Mouse (Mus musculus) lung, postnatal 0 days (tissue): ENCODE measurements around the gene Zfp719. TPM values are rescaled to one million over a fixed set of nuclear protein-coding genes. Genes with fewer than 3 reads are reported as not detected.

Experiments used
- ATAC-seq: fragments of 200-750 bp; cut with Nextera tagmentation; 2 replicates; pipeline ENCODE4 v1.8.0; 2017; ENCODE audit warnings: moderate library complexity
- DNase-seq: peaks from one replicate; pipeline ENCODE4 v3.0.0-alpha.2; 2016; ENCODE audit warnings: low spot score
- H3K27ac ChIP-seq: fragments of 300-500 bp; sonication (generic); 2 replicates; pipeline ENCODE4 v1.5.1; 2014; ENCODE audit warnings: antibody characterized with exemption, mild to moderate bottlenecking, low read length, mixed read lengths
- H3K27me3 ChIP-seq: fragments of 300-500 bp; sonication (generic); replicated peaks from 2 replicates; pipeline ENCODE4 v1.6.1; 2014; ENCODE audit warnings: low read length, mixed read lengths; ENCODE audit not compliant: insufficient read depth
- H3K36me3 ChIP-seq: fragments of 300-500 bp; sonication (generic); 2 replicates; pipeline ENCODE4 v1.6.1; 2014; ENCODE audit warnings: low read length, mixed read lengths; ENCODE audit not compliant: insufficient read depth
- H3K4me1 ChIP-seq: fragments of 300-500 bp; sonication (generic); 2 replicates; pipeline ENCODE4 v1.6.1; 2014; ENCODE audit warnings: antibody characterized with exemption, low read depth, low read length, mixed read lengths; ENCODE audit not compliant: insufficient read depth
- H3K4me2 ChIP-seq: fragments of 300-500 bp; sonication (generic); replicated peaks from 2 replicates; pipeline ENCODE4 v1.6.1; 2014; ENCODE audit warnings: low read depth, mild to moderate bottlenecking, low read length, moderate library complexity, mixed read lengths
- H3K4me3 ChIP-seq: fragments of 300-500 bp; sonication (generic); 2 replicates; pipeline ENCODE4 v1.5.1; 2014; ENCODE audit warnings: low read depth, low read length
- H3K9ac ChIP-seq: fragments of 300-500 bp; sonication (generic); replicated peaks from 2 replicates; pipeline ENCODE4 v1.6.1; 2014; ENCODE audit warnings: low read depth, mild to moderate bottlenecking
- H3K9me3 ChIP-seq: fragments of 300-500 bp; sonication (generic); 2 replicates; pipeline ENCODE4 v1.6.1; 2016; ENCODE audit warnings: low read length, mixed read lengths
- CTCF ChIP-seq: IDR thresholded peaks from 2 replicates; pipeline ENCODE4 v1.5.1; 2016; ENCODE audit warnings: antibody characterized with exemption, mild to moderate bottlenecking
- EP300 ChIP-seq: IDR thresholded peaks from 2 replicates; pipeline ENCODE4 v1.6.1; 2016; ENCODE audit warnings: antibody characterized with exemption, mild to moderate bottlenecking, control low read depth
- WGBS: fragments of 180-500 bp; shearing (Covaris S2); extraction: QIAGEN DNeasy Blood & Tissue Kit; methylation state at CpG from one replicate; pipeline ENCODE4 v1.1.7; 2014; 5-methylcytosine and 5-hydroxymethylcytosine counted together
- polyA plus RNA-seq: library from polyadenylated mRNA; unstranded; fragments of >200 nt; fragmentation: Nextera tagmentation; extraction: Ambion mirVana; gene quantifications from 2 replicates; pipeline ENCODE4 v1.2.1, GENCODE M21; 2015

Gene Zfp719
- 5.7 and 6.0 TPM in 2 replicates for polyA plus RNA-seq

DNA sequence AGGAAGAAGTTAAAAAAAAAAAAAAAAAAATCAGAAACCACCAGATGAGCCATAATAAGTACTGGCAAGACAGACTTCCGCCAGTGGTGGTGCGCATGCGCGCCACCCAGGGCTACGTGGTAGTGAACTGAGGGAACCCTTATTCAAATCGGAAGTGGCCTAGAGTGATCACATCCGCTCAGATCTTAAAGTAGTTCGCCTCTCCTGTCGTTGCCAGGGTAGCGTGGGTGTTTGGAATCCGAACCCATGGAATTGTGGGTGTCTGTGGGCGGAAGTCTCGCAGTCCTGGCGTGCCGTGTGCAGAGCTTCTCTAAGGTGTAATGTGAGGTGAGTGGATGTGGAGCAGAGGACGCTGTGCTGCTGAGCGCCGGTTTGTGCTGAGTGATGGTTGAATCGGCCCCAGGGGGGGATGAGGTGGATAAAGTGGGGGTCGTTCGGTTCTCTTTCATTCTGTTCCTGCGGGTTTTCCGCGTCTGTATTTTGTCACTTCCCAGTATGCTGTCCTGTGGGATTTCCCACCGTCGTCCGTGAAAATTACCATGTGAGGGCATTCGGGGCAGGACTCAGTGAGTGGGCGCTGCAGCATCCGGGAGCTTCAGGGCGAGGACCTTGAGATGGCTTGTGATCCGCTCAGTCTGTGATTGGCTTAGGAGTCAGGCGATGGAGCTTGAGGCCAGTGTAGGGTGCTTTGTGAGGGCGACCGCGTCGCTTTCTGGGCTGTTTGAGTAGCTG is at the start of gene Zfp719:
Gene Zfp719 (plus strand): TSS at position 171 of the 732 bp plus-strand sequence.
- H3K4me3 ChIP-seq: peak within 1 kb of the TSS; percentile 75
- ATAC-seq (peak; percentile 99), DNase-seq (peak; percentile 99)
- peak within 1 kb of the TSS; percentile 46 for H3K9ac ChIP-seq
- no peaks in the 10 kb centered on the region for H3K9me3 ChIP-seq
- peak within 1 kb of the TSS; percentile 77 for H3K4me2 ChIP-seq
- TF ChIP-seq EP300 (peak; percentile 59), CTCF (no peak; the same call in 1 of the 2 replicates)
- H3K36me3 ChIP-seq: peaks cover 3% of the 10 kb centered on the region
- WGBS: 1% methylated on average over 37 of the region's 37 CpGs
- H3K27me3 ChIP-seq: no peaks in the 10 kb centered on the region
- H3K4me1 ChIP-seq: 0 out of 2 replicates have a peak, but pooled peaks cover 3% of the 10 kb centered on the region
- peak within 1 kb of the TSS; percentile 76 for H3K27ac ChIP-seq

GRCm38 (mm10) chr7:43530216-43530785 is 49.1 kb upstream of the Zfp719 start:
- no peaks in the 10 kb centered on the region for H3K4me1 ChIP-seq
- H3K27me3 ChIP-seq: no peaks in the 10 kb centered on the region
- H3K4me3 ChIP-seq: no peak overlapping the region
- ATAC-seq (peak; percentile 58), DNase-seq (peak; percentile 43)
- no peak overlapping the region for H3K4me2 ChIP-seq
- WGBS: 61% methylated on average over 8 of the region's 8 CpGs
- H3K9me3 ChIP-seq: no peaks in the 10 kb centered on the region
- no peak overlapping the region for H3K9ac ChIP-seq
- H3K36me3 ChIP-seq: no peaks in the 10 kb centered on the region
- H3K27ac ChIP-seq: no peak overlapping the region
- TF ChIP-seq CTCF (no peak), EP300 (peak; percentile 74)

GRCm38 (mm10) chr7:43532936-43533505 is 46.4 kb upstream of the Zfp719 start:
- H3K4me1 ChIP-seq: no peaks in the 10 kb centered on the region
- no peak overlapping the region for H3K4me2 ChIP-seq
- ATAC-seq (peak; percentile 53), DNase-seq (peak; percentile 48)
- no peaks in the 10 kb centered on the region for H3K9me3 ChIP-seq
- TF ChIP-seq CTCF (no peak), EP300 (no peak)
- no peaks in the 10 kb centered on the region for H3K27me3 ChIP-seq
- H3K4me3 ChIP-seq: no peak overlapping the region
- H3K27ac ChIP-seq: no peak overlapping the region
- WGBS: 79% methylated on average over 9 of the region's 9 CpGs
- no peak overlapping the region for H3K9ac ChIP-seq
- no peaks in the 10 kb centered on the region for H3K36me3 ChIP-seq

- ATAC-seq (no peak), DNase-seq (peak; percentile 16)
- no peaks in the 10 kb centered on the region for H3K27me3 ChIP-seq
- no peaks in the 10 kb centered on the region for H3K4me1 ChIP-seq
- no peak overlapping the region for H3K9ac ChIP-seq
- H3K36me3 ChIP-seq: no peaks in the 10 kb centered on the region
- no peaks in the 10 kb centered on the region for H3K9me3 ChIP-seq
- H3K4me2 ChIP-seq: no peak overlapping the region
- no peak overlapping the region for H3K27ac ChIP-seq
- 56% methylated on average over 4 of the region's 4 CpGs for WGBS
- no peak overlapping the region for H3K4me3 ChIP-seq
- TF ChIP-seq EP300: no peak
- no peak for TF ChIP-seq CTCF
Observed at GRCm38 (mm10) chr7:43538524-43538923, 40.9 kb upstream of the Zfp719 start.

DNA sequence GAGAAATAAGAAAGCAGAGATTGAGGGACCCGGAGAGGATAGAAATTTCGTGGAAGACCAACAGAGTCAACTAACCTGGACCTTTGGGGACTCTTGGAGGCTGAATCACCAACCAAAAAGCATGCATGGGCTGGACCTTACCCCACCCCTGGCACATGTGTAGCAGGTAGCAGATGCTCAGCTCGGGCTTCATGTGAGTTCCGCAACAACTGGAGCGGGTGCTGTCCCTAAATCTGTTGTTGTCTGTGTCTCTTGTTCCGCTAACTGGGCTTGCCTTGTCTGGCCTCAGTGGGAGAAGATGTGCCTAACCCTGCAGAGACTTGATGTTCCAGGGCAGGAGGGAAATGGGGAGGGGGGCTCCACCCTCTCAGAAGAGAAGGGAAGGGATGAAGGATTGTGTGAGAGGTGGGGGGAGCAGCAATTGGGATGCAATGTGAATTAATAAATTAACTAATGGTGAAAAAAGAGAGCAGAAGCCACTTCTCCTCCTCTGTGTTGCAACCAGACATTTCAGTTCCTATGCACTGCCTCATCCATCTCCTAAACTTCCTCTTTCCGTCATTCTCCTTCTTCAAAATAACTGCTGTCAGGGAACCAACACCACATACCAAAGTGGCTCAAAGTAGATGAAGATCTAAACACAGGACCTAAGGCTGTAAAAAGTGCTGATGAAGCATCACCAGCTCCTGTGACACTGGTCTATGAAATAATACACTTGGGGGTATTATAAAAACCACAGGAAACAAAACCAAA is 35.0 kb upstream of the Zfp719 start, which contains the start of gene Cd33:
Gene Cd33 (minus strand): TSS at position 204 of the 753 bp plus-strand sequence.
- no peak; the same call in 1 of the 2 replicates for ATAC-seq
- TF ChIP-seq EP300 (no peak), CTCF (no peak)
- H3K27me3 ChIP-seq: no peaks in the 10 kb centered on the region
- DNase-seq: peak; percentile 49
- no peak within 1 kb of the TSS for H3K4me2 ChIP-seq
- no peak within 1 kb of the TSS for H3K4me3 ChIP-seq
- H3K36me3 ChIP-seq: no peaks in the 10 kb centered on the region
- H3K27ac ChIP-seq: no peak within 1 kb of the TSS
- 69% methylated on average over 7 of the region's 7 CpGs for WGBS
- H3K9ac ChIP-seq: no peak within 1 kb of the TSS
- H3K4me1 ChIP-seq: no peaks in the 10 kb centered on the region
- no peaks in the 10 kb centered on the region for H3K9me3 ChIP-seq
